Mouse (Mus musculus) myocyte (in vitro differentiated cells): Measurements from ENCODE around the gene Olfr618.

Experiments
- CEBPB ChIP-seq: IDR thresholded peaks from 2 replicates; pipeline ENCODE4 v1.6.1; 2011; ENCODE audit warnings: mild to moderate bottlenecking, moderate library complexity; ENCODE audit not compliant: poor library complexity, insufficient read depth, severe bottlenecking
- MAX ChIP-seq: IDR thresholded peaks from one replicate; pipeline ENCODE4 v1.6.1; 2011; ENCODE audit warnings: low read depth, mild to moderate bottlenecking, control low read depth
- POLR2A ChIP-seq: IDR thresholded peaks from one replicate; pipeline ENCODE4 v1.6.1; 2011; ENCODE audit warnings: low read depth, mild to moderate bottlenecking, control low read depth, moderate library complexity; ENCODE audit not compliant: insufficient read length
- POLR2AphosphoS2 ChIP-seq: IDR thresholded peaks from one replicate; pipeline ENCODE4 v1.6.1; 2011; ENCODE audit warnings: low read depth, control low read depth; ENCODE audit not compliant: insufficient read length
- SRF ChIP-seq: IDR thresholded peaks from one replicate; pipeline ENCODE4 v1.6.1; 2011; ENCODE audit warnings: low read depth; ENCODE audit not compliant: control insufficient read depth, insufficient read length
- USF1 ChIP-seq: IDR thresholded peaks from one replicate; pipeline ENCODE4 v1.6.1; 2011; ENCODE audit warnings: low read depth, mild to moderate bottlenecking, control low read depth, moderate library complexity

GRCm38 (mm10) chr7:103572761-103573160, 17.1 kb upstream of the Olfr618 start, which contains the start of gene Olfr617:
- TF ChIP-seq CEBPB (no peak), MAX (no peak), USF1 (no peak), SRF (no peak), POLR2A (no peak), POLR2AphosphoS2 (no peak)
